Mouse (Mus musculus): ENCODE results near the gene Agbl5.

The Agbl5 gene

DNA sequence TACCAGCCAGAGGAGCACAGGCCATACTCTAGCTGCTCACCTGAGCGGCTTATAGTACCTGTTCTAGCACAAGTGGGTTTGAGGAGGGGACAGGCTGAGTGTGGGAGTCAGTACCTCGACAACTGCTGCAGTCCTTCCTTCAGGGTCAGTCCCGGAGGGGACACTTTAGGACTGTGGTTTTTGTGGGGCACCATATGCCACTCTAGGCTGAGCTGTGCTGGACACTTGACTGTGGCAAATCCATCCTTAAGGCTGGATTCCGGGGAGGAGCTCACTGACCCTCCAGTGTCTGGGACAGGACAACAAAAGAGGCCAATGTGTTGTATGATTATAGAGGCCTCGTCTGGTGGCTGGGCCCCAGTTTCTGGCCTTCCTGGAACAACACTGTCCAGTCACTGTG lies 64.1 kb downstream of the Agbl5 start:
- no peak for DNase-seq (ENCODE audit: low spot score)

DNA sequence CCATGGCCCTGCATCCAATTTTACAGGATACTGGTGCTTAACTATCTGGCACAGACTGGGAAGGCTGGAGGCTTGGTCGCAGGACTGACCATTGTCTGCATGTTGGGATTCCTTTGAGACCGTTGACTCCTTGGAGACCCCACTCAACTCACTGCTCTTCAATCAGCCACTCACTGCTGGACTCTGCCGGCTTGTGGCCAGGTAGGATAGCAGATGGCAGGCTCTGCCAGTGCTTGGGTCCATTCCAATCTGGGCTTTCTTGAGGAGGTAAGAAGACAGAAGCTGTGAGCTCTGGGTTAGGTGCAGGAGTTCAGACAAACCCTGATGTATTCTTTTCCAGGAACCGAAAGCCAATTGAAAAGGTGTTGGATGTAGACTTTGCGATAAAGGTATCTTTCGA lies 65.6 kb downstream of the Agbl5 start:
- DNase-seq (ENCODE audit: low spot score), result no peak

DNA sequence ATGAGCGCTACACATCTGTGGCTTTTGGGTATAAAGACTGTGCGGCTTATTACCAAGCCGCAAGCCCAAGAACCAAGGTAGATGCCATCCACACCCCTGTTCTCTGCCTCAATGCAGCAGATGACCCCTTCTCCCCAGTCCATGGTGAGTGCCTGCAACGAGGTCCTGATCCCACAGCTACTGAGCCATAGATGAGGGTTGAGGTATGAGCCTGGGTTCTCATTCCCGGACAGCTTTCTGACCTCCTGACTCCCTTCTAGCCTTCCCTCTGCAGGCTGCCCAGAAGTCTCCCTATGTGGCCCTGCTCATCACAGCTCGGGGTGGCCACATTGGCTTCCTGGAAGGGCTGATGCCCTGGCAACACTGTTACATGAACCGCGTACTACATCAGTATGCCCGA lies 66.1 kb downstream of the Agbl5 start:
- no peak for DNase-seq (ENCODE audit: low spot score)

DNA sequence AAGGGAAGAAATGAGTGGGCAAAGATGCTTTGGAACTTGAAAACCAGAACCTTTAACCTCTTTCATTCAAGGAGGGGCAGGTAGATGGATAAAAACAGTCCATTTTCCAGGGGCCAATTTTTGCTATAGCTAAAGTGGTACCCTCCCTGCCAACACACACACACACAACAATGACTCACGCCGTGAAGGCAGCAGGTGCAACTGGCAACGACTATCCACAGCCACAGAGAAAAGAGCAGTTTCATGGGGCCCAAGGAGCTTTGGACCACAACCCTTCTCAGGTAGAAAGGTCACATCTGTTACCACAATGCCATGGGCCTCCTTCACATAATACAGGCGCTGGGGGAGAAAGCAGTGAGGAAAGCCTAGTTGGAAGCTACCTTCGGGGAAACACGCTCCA lies 67.3 kb downstream of the Agbl5 start:
- DNase-seq (ENCODE audit: low spot score), result no peak

All from testis, postnatal 14 days (tissue).